Mouse (Mus musculus) embryonic facial prominence, embryonic 11.5 days (tissue): Measurements from ENCODE around the gene Pmp22. TPM values are rescaled to one million over a fixed set of nuclear protein-coding genes. Genes with fewer than 3 reads are reported as not detected.

ENCODE experiments used
- ATAC-seq: fragments of 200-750 bp; cut with Nextera tagmentation; replicated peaks from 2 replicates; pipeline ENCODE4 v1.8.0; 2017; ENCODE audit warnings: low read depth; ENCODE audit not compliant: insufficient number of reproducible peaks, low FRiP score, low TSS enrichment
- DNase-seq: peaks from one replicate; pipeline ENCODE4 v3.0.0-alpha.2; 2015; ENCODE audit warnings: low spot score
- H3K27ac ChIP-seq: fragments of 300-500 bp; sonication (generic); replicated peaks from 2 replicates; pipeline ENCODE4 v1.5.1; 2014; ENCODE audit warnings: mild to moderate bottlenecking, low read depth, low read length, control low read depth
- H3K27me3 ChIP-seq: fragments of 300-500 bp; sonication (generic); 2 replicates; pipeline ENCODE4 v1.6.1; 2014; ENCODE audit warnings: mild to moderate bottlenecking, low read length, moderate library complexity, mixed read lengths; ENCODE audit not compliant: control insufficient read depth, insufficient read depth
- H3K36me3 ChIP-seq: fragments of 300-500 bp; sonication (generic); replicated peaks from 2 replicates; pipeline ENCODE4 v1.6.1; 2014; ENCODE audit warnings: low read depth, mild to moderate bottlenecking, low read length, moderate library complexity, mixed read lengths; ENCODE audit not compliant: control insufficient read depth, insufficient read depth
- H3K4me1 ChIP-seq: fragments of 300-500 bp; sonication (generic); 2 replicates; pipeline ENCODE4 v1.6.1; 2014; ENCODE audit warnings: low read length, mixed read lengths; ENCODE audit not compliant: control insufficient read depth, insufficient read depth
- H3K4me2 ChIP-seq: fragments of 300-500 bp; sonication (generic); 2 replicates; pipeline ENCODE4 v1.6.1; 2014; ENCODE audit warnings: low read depth, mild to moderate bottlenecking, control low read depth, low read length, moderate library complexity
- H3K4me3 ChIP-seq: fragments of 300-500 bp; sonication (generic); 2 replicates; pipeline ENCODE4 v1.5.1; 2014; ENCODE audit warnings: low read depth, low read length, control low read depth
- H3K9ac ChIP-seq: fragments of 300-500 bp; sonication (generic); replicated peaks from 2 replicates; pipeline ENCODE4 v1.6.1; 2014; ENCODE audit warnings: mild to moderate bottlenecking, control low read depth, low read length
- H3K9me3 ChIP-seq: fragments of 300-500 bp; sonication (generic); replicated peaks from 2 replicates; pipeline ENCODE4 v1.6.1; 2016; ENCODE audit warnings: mild to moderate bottlenecking, low read length, inconsistent platforms, mixed read lengths; ENCODE audit not compliant: control insufficient read depth
- WGBS: fragments of 180-500 bp; shearing (Covaris S2); extraction: QIAGEN DNeasy Blood & Tissue Kit; methylation state at CpG from one replicate; pipeline ENCODE4 v1.1.7; 2014; 5-methylcytosine and 5-hydroxymethylcytosine counted together
- polyA plus RNA-seq: library from polyadenylated mRNA; unstranded; fragments of >200 nt; fragmentation: Nextera tagmentation; extraction: Ambion mirVana; gene quantifications from 2 replicates; pipeline ENCODE4 v1.2.1, GENCODE M21; 2014

Pmp22 gene
- polyA plus RNA-seq, 1 experiment from 2014 or later: 49.8 TPM

DNA sequence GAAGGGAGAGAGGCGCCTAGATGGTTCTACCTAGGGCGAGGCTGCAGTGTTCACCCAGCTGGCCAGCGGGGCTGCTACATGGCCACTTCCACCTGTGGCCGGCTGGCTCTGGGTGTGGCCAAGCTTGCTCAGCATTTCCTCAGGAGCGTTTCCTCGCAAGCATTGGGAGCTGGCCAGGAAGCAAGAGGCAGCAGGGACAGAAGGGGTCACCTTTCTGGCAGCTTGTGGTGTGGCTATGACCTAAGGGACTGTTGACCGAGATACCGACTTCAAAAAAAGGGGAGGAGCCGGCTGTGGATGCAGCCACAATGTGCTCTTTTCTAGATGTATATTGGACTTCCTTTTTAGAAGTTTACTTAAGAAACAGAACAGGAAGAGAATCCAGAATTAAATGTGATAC lies 593 bp downstream of the Pmp22 start:
- 53% methylated on average over 9 of the region's 9 CpGs for WGBS
- H3K27me3 ChIP-seq: peaks cover 9% of the 10 kb centered on the region; the same call in 1 of the 2 replicates
- ATAC-seq: no peak
- H3K36me3 ChIP-seq: no peaks in the 10 kb centered on the region
- no peak overlapping the region for H3K9ac ChIP-seq
- H3K4me2 ChIP-seq: no peak overlapping the region
- H3K9me3 ChIP-seq: no peaks in the 10 kb centered on the region
- no peak overlapping the region for H3K4me3 ChIP-seq
- H3K4me1 ChIP-seq: no peaks in the 10 kb centered on the region; the same call in 1 of the 2 replicates
- DNase-seq: no peak
- H3K27ac ChIP-seq: no peak overlapping the region

DNA sequence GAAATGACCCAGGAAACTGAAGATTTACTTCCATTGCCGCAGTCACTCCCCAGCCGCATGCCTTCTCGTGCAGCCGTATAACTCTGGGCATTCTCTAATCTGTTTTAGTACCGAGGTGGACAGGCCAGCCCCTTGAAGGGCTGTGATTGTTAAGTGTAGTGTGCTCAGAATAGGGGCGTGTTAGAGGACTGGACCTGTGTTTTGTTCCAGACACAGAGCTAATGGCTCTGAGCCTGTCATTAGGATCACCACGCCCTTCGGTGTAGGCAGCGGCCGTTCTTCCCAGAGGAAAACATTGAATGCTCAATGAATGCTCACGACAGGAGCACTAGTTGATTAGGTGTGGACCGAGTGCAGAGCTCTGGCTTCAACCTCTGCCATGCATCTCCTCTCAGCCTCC lies 1.1 kb downstream of the Pmp22 start:
- no peaks in the 10 kb centered on the region for H3K9me3 ChIP-seq
- H3K36me3 ChIP-seq: no peaks in the 10 kb centered on the region
- no peak overlapping the region for H3K4me3 ChIP-seq
- H3K27me3 ChIP-seq: peaks cover 9% of the 10 kb centered on the region; the same call in 1 of the 2 replicates
- H3K27ac ChIP-seq: no peak overlapping the region
- H3K4me1 ChIP-seq: no peaks in the 10 kb centered on the region; the same call in 1 of the 2 replicates
- no peak overlapping the region for H3K9ac ChIP-seq
- no peak for ATAC-seq
- H3K4me2 ChIP-seq: no peak overlapping the region
- DNase-seq: no peak
- 58% methylated on average over 12 of the region's 12 CpGs for WGBS

DNA sequence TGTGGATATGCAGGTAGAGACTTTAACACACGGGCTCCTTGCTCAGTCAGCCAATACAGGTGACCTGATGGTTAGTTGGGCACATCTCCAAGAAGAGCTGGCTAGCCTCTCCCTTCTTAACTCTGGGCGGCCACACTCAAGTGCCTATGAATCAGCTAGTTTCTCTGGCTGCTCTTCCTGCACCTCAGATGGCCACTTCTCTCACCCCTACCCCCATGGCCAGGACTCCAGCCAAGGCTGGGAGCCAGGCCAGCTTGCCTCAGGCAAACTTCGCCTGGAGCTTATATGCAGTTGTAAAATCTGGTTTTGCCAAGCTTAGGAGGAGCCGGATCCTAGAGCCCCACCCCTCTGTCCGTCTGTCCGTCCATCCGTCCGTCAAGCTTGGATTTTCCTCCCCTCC lies 1.7 kb downstream of the Pmp22 start:
- DNase-seq (no peak), ATAC-seq (no peak)
- H3K4me3 ChIP-seq: no peak overlapping the region
- H3K4me1 ChIP-seq: no peaks in the 10 kb centered on the region; the same call in 1 of the 2 replicates
- H3K27ac ChIP-seq: no peak overlapping the region
- no peak overlapping the region for H3K9ac ChIP-seq
- no peaks in the 10 kb centered on the region for H3K9me3 ChIP-seq
- no peak overlapping the region; the same call in 1 of the 2 replicates for H3K4me2 ChIP-seq
- WGBS: 46% methylated on average over 8 of the region's 8 CpGs
- peaks cover 9% of the 10 kb centered on the region; the same call in 1 of the 2 replicates for H3K27me3 ChIP-seq
- no peaks in the 10 kb centered on the region for H3K36me3 ChIP-seq

DNA sequence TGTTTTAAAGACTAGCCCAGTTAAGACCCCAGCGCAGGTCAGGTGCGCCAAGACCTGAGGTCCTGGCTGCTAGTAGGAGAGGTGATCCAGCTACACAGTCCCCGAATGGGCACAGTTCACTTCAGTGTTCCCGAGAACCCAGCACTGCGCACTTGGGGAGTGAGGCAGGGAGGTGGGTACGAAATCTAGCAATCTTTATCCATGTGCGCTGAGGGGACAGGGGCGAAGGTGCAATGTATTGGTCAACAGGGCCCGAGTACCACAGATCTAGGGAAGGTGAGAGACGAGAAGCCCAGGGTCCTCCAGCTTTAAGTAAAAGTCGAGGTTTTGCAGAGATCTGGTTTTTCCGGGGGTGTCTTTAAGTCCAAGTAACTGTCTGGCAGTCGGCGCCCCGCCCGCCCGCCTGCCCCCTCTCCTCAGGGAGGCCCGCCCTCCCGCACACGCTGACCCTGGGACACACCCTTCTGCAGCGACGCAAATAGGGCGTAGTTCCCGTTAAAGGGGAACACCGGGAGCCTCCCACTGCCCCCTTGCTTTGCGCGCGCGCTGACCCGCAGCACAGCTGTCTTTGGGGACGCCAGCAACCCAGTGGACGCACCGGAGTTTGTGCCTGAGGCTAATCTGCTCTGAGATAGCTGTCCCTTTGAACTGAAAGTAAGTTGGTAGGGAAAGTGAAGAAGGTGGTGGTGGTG lies 2.4 kb downstream of the Pmp22 start:
- H3K4me2 ChIP-seq: peak overlapping the region; percentile 87
- H3K36me3 ChIP-seq: no peaks in the 10 kb centered on the region
- 3% methylated on average over 33 of the region's 33 CpGs for WGBS
- H3K4me3 ChIP-seq: peak overlapping the region; percentile 52
- H3K9ac ChIP-seq: peak overlapping the region; percentile 35; the same call in 1 of the 2 replicates
- no peak for ATAC-seq
- H3K27ac ChIP-seq: no peak overlapping the region
- no peaks in the 10 kb centered on the region; the same call in none of the 2 replicates for H3K4me1 ChIP-seq
- no peaks in the 10 kb centered on the region for H3K9me3 ChIP-seq
- peaks cover 9% of the 10 kb centered on the region; the same call in 1 of the 2 replicates for H3K27me3 ChIP-seq
- peak; percentile 22 for DNase-seq

DNA sequence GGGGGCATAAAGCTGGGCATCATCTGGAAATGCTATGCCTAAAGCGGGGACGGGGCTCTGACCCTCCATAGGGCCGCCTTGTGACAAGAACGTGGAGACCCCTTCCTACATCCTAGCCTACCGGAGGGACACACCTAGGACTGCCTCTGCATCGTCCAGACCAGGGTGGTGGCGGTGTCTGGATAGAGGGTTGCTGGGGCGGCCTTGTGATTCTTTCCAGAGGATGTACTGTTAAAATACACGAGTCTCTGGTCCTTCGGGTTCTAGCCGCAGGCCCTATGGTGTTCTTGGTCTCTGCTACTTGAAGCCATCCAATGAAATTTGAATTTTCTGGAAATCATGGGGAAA lies 2.9 kb downstream of the Pmp22 start:
- H3K4me1 ChIP-seq: no peaks in the 10 kb centered on the region; the same call in none of the 2 replicates
- peak overlapping the region; percentile 87 for H3K4me2 ChIP-seq
- H3K9me3 ChIP-seq: no peaks in the 10 kb centered on the region
- H3K4me3 ChIP-seq: peak overlapping the region; percentile 52
- H3K9ac ChIP-seq: peak overlapping the region; percentile 77; the same call in 1 of the 2 replicates
- H3K36me3 ChIP-seq: no peaks in the 10 kb centered on the region
- no peak for ATAC-seq
- WGBS: 5% methylated on average over 11 of the region's 11 CpGs
- no peak overlapping the region for H3K27ac ChIP-seq
- H3K27me3 ChIP-seq: peaks cover 9% of the 10 kb centered on the region; the same call in 1 of the 2 replicates
- DNase-seq: no peak

DNA sequence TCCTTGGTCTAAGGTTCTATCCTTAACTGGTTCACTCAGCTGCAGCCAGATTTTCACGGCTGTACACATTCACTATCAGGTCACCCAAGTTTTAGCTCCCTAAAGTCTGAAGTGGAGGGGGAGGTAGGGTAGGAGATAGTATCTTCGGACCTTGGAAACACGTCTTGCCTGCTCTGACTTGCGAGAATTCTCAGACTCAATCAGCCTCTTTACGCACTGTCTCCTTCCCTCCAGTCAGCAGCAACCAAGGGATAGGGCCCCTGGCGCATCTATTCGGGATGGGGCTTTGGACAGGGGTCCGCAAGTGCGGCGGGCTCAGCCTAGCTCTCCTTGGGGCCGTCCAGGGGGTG lies 3.3 kb downstream of the Pmp22 start:
- no peaks in the 10 kb centered on the region; the same call in none of the 2 replicates for H3K4me1 ChIP-seq
- no peak for ATAC-seq
- H3K9ac ChIP-seq: peak overlapping the region; percentile 77
- H3K27ac ChIP-seq: peak overlapping the region; percentile 60
- H3K27me3 ChIP-seq: peaks cover 9% of the 10 kb centered on the region; the same call in 1 of the 2 replicates
- H3K9me3 ChIP-seq: no peaks in the 10 kb centered on the region
- WGBS: under 1% methylated on average over 11 of the region's 11 CpGs
- H3K36me3 ChIP-seq: no peaks in the 10 kb centered on the region
- peak overlapping the region; percentile 52 for H3K4me3 ChIP-seq
- peak overlapping the region; percentile 87 for H3K4me2 ChIP-seq
- no peak for DNase-seq

DNA sequence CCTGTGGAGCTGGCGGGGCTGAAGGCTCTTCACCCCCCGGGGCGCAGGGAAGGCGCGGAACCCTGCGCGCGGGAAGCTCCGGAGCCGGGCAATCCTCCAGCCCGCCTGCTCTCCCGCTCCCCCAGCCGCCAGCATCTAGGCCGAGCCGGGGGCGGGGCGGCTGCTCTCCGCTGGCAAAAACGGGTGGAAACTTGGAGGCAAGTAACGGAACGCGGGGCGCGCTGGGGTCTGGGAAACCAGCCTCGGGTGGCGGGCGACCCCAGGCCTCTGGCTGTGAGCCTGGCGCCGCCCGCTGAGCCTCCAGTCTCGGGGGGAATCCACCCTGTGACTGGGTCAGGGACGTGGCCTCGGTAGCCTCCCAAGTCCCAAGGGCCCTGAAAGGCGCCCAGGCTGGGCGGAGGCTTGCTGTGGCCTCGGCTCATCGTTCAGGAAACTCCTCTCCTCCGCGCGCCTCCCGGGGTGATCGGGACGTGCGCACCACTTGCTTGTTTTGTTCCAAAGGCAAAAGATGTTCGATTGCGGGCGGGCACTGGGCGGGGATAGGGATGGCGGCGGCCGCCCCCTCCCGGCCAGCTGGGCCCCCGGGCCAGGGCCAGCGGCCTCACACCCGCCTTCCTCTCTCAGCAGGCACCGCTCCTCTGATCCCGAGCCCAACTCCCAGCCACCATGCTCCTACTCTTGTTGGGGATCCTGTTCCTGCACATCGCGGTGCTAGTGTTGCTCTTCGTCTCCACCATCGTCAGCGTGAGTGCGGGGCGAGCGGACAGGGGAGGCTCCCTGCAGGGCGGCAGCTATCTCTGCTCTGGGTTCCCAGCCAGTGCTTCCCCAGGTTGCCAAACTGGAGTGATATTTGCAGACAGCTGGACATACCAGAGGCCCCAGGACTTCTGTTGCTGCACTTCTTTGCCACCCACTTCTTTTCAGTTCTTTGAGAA lies 4.0 kb downstream of the Pmp22 start:
- no peaks in the 10 kb centered on the region for H3K36me3 ChIP-seq
- H3K9ac ChIP-seq: peak overlapping the region; percentile 77
- H3K4me2 ChIP-seq: peak overlapping the region; percentile 87
- H3K4me1 ChIP-seq: no peaks in the 10 kb centered on the region; the same call in none of the 2 replicates
- 0 out of 2 replicates have a peak, but pooled peaks have one; percentile 25 for ATAC-seq
- peak; percentile 74 for DNase-seq
- under 1% methylated on average over 53 of the region's 66 CpGs for WGBS
- peak overlapping the region; percentile 52 for H3K4me3 ChIP-seq
- H3K9me3 ChIP-seq: no peaks in the 10 kb centered on the region
- H3K27ac ChIP-seq: peak overlapping the region; percentile 60
- H3K27me3 ChIP-seq: peaks cover 9% of the 10 kb centered on the region; the same call in 1 of the 2 replicates
